Mouse (Mus musculus) cerebellum, adult 2 months (tissue): ENCODE measurements at regions not wholly inside any gene's neighbourhood (a gene's known extent, or its start where the extent isn't known, plus 50 kb on each side); places are given as distances from the start of the nearest gene placed in this dataset.

Experiments
- DNase-seq, 2 experiments: peaks; one replicate each; pipeline ENCODE4 v3.0.0; 2021
- H3K27ac ChIP-seq: fragments of 200-500 bp; 2 replicates; pipeline ENCODE4 v1.5.1; 2012; ENCODE audit warnings: low read length, control low read depth, inconsistent platforms; ENCODE audit not compliant: insufficient read depth
- H3K27me3 ChIP-seq: fragments of 200-500 bp; 2 replicates; pipeline ENCODE4 v1.6.1; 2012; ENCODE audit warnings: inconsistent platforms, mild to moderate bottlenecking, low read length, moderate library complexity; ENCODE audit not compliant: control insufficient read depth, insufficient read depth
- H3K4me1 ChIP-seq: fragments of 200-500 bp; 2 replicates; pipeline ENCODE4 v1.6.1; 2011; ENCODE audit warnings: low read length; ENCODE audit not compliant: control insufficient read depth, insufficient read depth
- H3K4me3 ChIP-seq: fragments of 200-500 bp; replicated peaks from 2 replicates; pipeline ENCODE3; 2011; ENCODE audit warnings: mild to moderate bottlenecking, low read depth, low read length, control low read depth; ENCODE audit not compliant: insufficient read depth
- CTCF ChIP-seq: fragments of 200-500 bp; IDR thresholded peaks from 2 replicates; pipeline ENCODE4 v1.5.1; 2011; ENCODE audit warnings: low read depth, mild to moderate bottlenecking, control low read depth, low read length, moderate library complexity, borderline replicate concordance; ENCODE audit not compliant: insufficient read depth
- POLR2A ChIP-seq: fragments of 200-500 bp; IDR thresholded peaks from 2 replicates; pipeline ENCODE4 v1.6.1; 2011; ENCODE audit warnings: low read length, control low read depth, borderline replicate concordance; ENCODE audit not compliant: insufficient read depth
- WGBS: fragments of 180-500 bp; shearing (Covaris S2); methylation state at CpG from one replicate; pipeline ENCODE4 v1.1.7; 2018; 5-methylcytosine and 5-hydroxymethylcytosine counted together

GRCm38 (mm10) chr9:103892827-103893226 is 109.5 kb upstream of the Nphp3 start:
- Histone ChIP-seq H3K27me3 (no peaks in the 10 kb centered on the region), H3K4me1 (no peaks in the 10 kb centered on the region), H3K4me3 (no peak overlapping the region), H3K27ac (no peak overlapping the region)
- no peak for TF ChIP-seq POLR2A
- TF ChIP-seq CTCF, result no peak
- WGBS, result 88% methylated on average over 4 of the region's 4 CpGs
- DNase-seq, result no peak

DNA sequence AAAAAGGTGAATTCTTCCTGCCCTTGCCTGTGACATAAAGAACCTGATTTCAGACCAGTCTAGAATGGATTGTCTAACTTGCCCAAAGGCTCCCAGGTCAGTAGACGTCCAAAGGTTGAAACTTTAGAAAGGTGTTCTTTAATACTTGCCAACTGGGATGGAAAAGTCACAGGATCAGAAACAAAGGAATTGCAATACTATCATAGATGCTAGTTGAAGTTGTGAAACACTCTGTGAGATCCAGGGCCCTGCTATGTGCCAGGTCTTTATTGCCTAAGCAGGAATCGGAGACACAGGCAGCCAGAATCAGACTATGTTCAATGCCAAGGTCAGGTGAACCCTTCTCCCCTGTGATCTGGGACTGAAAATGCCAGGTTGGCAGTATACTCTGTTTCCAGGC is 108.0 kb upstream of the Nphp3 start:
- H3K27me3 ChIP-seq, result no peaks in the 10 kb centered on the region
- no peaks in the 10 kb centered on the region for H3K4me1 ChIP-seq
- H3K4me3 ChIP-seq, result no peak overlapping the region
- DNase-seq, result no peak
- TF ChIP-seq CTCF (no peak), POLR2A (no peak)
- H3K27ac ChIP-seq, result no peak overlapping the region
- 87% methylated on average over 2 of the region's 2 CpGs for WGBS

GRCm38 (mm10) chr9:103899311-103899710 is 103.0 kb upstream of the Nphp3 start:
- Histone ChIP-seq H3K27me3 (no peaks in the 10 kb centered on the region), H3K27ac (no peak overlapping the region), H3K4me3 (no peak overlapping the region), H3K4me1 (no peaks in the 10 kb centered on the region)
- TF ChIP-seq POLR2A (no peak), CTCF (no peak)
- WGBS, result 81% methylated on average over 2 of the region's 2 CpGs
- no peak for DNase-seq

GRCm38 (mm10) chr9:103911347-103911746 is 91.0 kb upstream of the Nphp3 start:
- WGBS, result 63% methylated on average over 2 of the region's 2 CpGs
- Histone ChIP-seq H3K4me3 (no peak overlapping the region), H3K27ac (no peak overlapping the region), H3K27me3 (no peaks in the 10 kb centered on the region), H3K4me1 (peaks cover 6% of the 10 kb centered on the region)
- no peak for DNase-seq
- no peak for TF ChIP-seq CTCF
- TF ChIP-seq POLR2A, result no peak

DNA sequence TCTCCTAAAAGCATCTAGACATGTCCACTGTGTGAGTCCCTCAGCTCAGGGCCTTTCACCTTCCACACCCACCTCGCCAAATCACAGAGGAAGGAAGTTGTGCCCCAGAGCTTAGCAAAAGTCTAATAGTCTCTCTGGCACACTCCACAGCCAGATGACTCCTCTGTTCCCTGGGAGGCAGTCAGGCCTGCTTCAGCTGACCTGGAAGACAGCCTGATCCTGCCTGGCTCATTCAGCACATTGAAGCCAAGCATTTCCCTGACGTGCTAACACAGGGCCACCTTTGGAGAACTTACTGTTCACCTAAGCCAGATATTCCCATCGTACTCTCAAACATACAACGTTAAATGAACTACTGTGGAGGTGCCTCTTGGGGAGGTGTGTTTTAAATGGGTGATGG is 87.2 kb upstream of the Nphp3 start:
- TF ChIP-seq CTCF (no peak), POLR2A (no peak)
- Histone ChIP-seq H3K27me3 (no peaks in the 10 kb centered on the region), H3K4me3 (no peak overlapping the region), H3K4me1 (peaks cover 6% of the 10 kb centered on the region), H3K27ac (no peak overlapping the region)
- 11% methylated on average over 4 of the region's 4 CpGs for WGBS
- DNase-seq, result peak; percentile 17 to 21

- peak in 1 of 2 experiments; percentile 5 for DNase-seq
- Histone ChIP-seq H3K27ac (no peak overlapping the region), H3K4me1 (peaks cover 6% of the 10 kb centered on the region), H3K4me3 (no peak overlapping the region), H3K27me3 (no peaks in the 10 kb centered on the region)
- 51% methylated on average over 6 of the region's 6 CpGs for WGBS
- TF ChIP-seq POLR2A (no peak), CTCF (no peak)
These were observed 84.6 kb upstream of the Nphp3 start for GRCm38 (mm10) chr9:103917771-103918170.

DNA sequence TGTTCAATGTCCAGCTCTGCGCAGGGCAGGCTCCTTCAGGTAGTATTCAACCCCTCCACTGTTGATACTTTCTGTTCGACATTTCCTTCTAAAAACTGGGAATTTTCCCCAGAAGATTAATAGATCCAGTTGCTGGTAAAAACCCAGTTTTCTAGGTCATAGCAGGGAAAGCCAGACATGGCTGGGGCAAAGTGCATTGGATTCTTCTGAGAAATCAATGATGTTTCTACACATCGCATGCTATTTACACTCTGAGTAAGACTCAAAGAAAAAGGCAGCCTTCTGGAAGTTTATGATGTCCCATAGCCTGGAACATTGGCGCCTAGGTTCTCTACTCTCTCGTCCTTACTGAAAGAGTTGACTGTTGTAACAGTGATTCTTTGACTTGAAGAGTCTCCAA is 80.0 kb upstream of the Nphp3 start:
- WGBS, result 95% methylated on average over 5 of the region's 5 CpGs
- H3K27ac ChIP-seq, result no peak overlapping the region
- no peaks in the 10 kb centered on the region for H3K27me3 ChIP-seq
- TF ChIP-seq CTCF (no peak), POLR2A (no peak)
- DNase-seq, result no peak
- H3K4me3 ChIP-seq, result no peak overlapping the region
- H3K4me1 ChIP-seq, result no peaks in the 10 kb centered on the region

DNA sequence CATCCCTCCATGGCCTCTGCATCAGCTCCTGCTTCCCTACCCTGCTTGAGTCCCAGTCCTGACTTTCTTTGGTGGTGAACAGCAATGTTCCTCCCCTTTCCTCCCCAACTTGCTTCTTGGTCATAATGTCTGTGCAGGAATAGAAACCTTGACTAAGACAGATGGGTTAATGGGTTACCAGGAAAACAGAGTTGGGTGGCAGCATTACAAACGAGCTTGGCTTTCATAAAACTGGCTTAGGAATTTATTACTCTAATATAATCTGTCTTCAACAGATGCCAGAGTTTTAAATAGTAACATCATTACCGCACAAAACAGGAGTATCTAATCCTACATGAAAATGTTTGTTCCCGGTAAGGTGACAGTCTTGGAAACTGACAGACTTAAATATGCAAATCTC is 77.7 kb upstream of the Nphp3 start:
- 42% methylated on average over 3 of the region's 3 CpGs for WGBS
- H3K27me3 ChIP-seq, result no peaks in the 10 kb centered on the region
- TF ChIP-seq POLR2A, result no peak
- no peak for TF ChIP-seq CTCF
- no peak overlapping the region for H3K27ac ChIP-seq
- H3K4me1 ChIP-seq, result no peaks in the 10 kb centered on the region
- no peak overlapping the region for H3K4me3 ChIP-seq
- DNase-seq, result no peak

GRCm38 (mm10) chr9:103925486-103925885 is 76.9 kb upstream of the Nphp3 start:
- DNase-seq, result no peak
- Histone ChIP-seq H3K27ac (no peak overlapping the region), H3K27me3 (no peaks in the 10 kb centered on the region), H3K4me1 (no peaks in the 10 kb centered on the region), H3K4me3 (no peak overlapping the region)
- no peak for TF ChIP-seq POLR2A
- 46% methylated on average over 2 of the region's 2 CpGs for WGBS
